In the genomic region with DNA sequence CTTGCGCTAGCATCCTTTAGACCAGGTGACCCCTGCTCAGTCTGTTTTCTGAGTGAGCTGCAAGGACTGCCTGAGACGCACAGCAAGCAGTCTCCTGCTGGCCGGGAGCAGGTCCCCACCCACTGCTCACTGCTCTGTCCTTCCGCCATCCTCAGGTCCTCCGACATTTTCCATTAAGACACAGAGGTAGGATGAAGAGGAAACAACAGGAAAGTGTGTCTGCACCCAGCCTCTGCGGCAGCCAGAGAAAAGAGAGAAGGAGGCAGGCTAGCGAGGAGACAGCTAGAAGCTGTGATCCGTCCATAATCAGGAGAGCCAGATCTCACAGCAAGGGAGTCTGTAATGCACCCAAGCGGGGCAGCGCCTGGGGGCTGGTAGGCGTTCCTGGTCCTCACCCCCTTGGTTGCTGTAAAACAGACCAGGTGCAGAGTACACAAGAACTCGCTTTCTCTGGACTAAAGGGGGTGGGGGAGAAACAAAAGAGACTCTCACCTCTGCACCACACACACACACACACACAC, we compare ENCODE assay signal across 8 mouse cellular contexts. TPM values are rescaled to one million over a fixed set of nuclear protein-coding genes. Genes with fewer than 3 reads are reported as not detected.
DNase-seq lines count a peak whose midpoint lies in the region; ATAC-seq and TF ChIP-seq lines count a peak whose summit lies in the region.

No protein-coding gene starts in this region.

- no peak for TF ChIP-seq POLR2A in lung, adult 2 months (IDR thresholded peaks at IDR 0.05; ENCODE audit: borderline replicate concordance, extremely low read depth, low read depth, low read length)

- 2% methylated on average over 12 of the region's 12 CpGs for WGBS in lung, embryonic 14.5 days
- WGBS in limb, embryonic 10.5 days: 2% methylated on average over 12 of the region's 12 CpGs
- 2% methylated on average over 12 of the region's 12 CpGs for WGBS in lung, adult 2 months

- no peaks in the 10 kb centered on the region for H3K9me3 ChIP-seq in lung, embryonic 14.5 days (ENCODE audit: low read depth, low read length)
- H3K9me3 ChIP-seq in limb, embryonic 10.5 days (replicated peaks): no peaks in the 10 kb centered on the region

- no peak overlapping the region for H3K27ac ChIP-seq in lung, embryonic 14.5 days (ENCODE audit: low read depth)
- H3K27ac ChIP-seq in limb, embryonic 10.5 days: no peak overlapping the region

- ATAC-seq in lung, embryonic 14.5 days (ENCODE audit: insufficient read depth): peak; percentile 25; the same call in 1 of the 2 replicates
- ATAC-seq in CD4-positive, CD25-positive, alpha-beta regulatory T cell, adult 4 months: no peak

- H3K4me1 ChIP-seq in lung, embryonic 14.5 days (ENCODE audit: insufficient read depth): no peaks in the 10 kb centered on the region
- H3K4me1 ChIP-seq in limb, embryonic 10.5 days: peaks cover 16% of the 10 kb centered on the region
- no peaks in the 10 kb centered on the region for H3K4me1 ChIP-seq in lung, adult 2 months (ENCODE audit: control insufficient read depth, insufficient read depth, low read length)

- peak overlapping the region; percentile 23; the same call in 1 of the 2 replicates for H3K9ac ChIP-seq in lung, embryonic 14.5 days

- peak; percentile 3 for DNase-seq in lung, embryonic 14.5 days
- DNase-seq in lung, postnatal 14 days: no peak
- DNase-seq in embryo, embryonic 11 days: peak; percentile 35
- DNase-seq in heart, postnatal 4 days: peak; percentile 4
- DNase-seq in limb, embryonic 10.5 days (ENCODE audit: low spot score): no peak
- DNase-seq in retina, postnatal 1 day: peak; percentile 54
- DNase-seq in lung, adult 2 months: no peak

- no peaks in the 10 kb centered on the region for H3K36me3 ChIP-seq in lung, embryonic 14.5 days (ENCODE audit: insufficient read depth)
- H3K36me3 ChIP-seq in limb, embryonic 10.5 days: no peaks in the 10 kb centered on the region

- no peak for TF ChIP-seq CTCF in lung, embryonic 14.5 days (IDR thresholded peaks at IDR 0.05; ENCODE audit: low read depth)
- no peak for TF ChIP-seq CTCF in lung, adult 2 months (IDR thresholded peaks at IDR 0.05; ENCODE audit: insufficient read depth, low read length)

- peak overlapping the region; percentile 57 for H3K4me3 ChIP-seq in lung, embryonic 14.5 days (ENCODE audit: low read depth, low read length)
- peak overlapping the region; percentile 71 for H3K4me3 ChIP-seq in limb, embryonic 10.5 days
- no peak overlapping the region for H3K4me3 ChIP-seq in lung, adult 2 months (replicated peaks; ENCODE audit: extremely low read depth, low read depth, low read length)

- peak overlapping the region; percentile 99 for H3K4me2 ChIP-seq in lung, embryonic 14.5 days

- H3K27me3 ChIP-seq in lung, embryonic 14.5 days (ENCODE audit: insufficient read depth, low read length): peaks cover 14% of the 10 kb centered on the region
- H3K27me3 ChIP-seq in limb, embryonic 10.5 days (ENCODE audit: low read depth, poor library complexity, severe bottlenecking): peaks cover 39% of the 10 kb centered on the region

RNA-seq across cellular contexts. Expression of gene Rgs17, which starts 1.1 kb away (rescaled TPM):
- 0.53 and 0.73 TPM in 2 replicates for polyA plus RNA-seq in lung, embryonic 14.5 days (2014; fragmentation: Nextera tagmentation; extraction: Ambion mirVana)
- total RNA-seq in heart, postnatal 4 days (2021): under 1 TPM; 0.83 to 0.95 TPM
- polyA plus RNA-seq in limb, embryonic 10.5 days (2016; fragmentation: Nextera tagmentation; extraction: Ambion mirVana): 0.23 and 0.28 TPM in 2 replicates
- polyA plus RNA-seq in CD4-positive, CD25-positive, alpha-beta regulatory T cell, adult 4 months (2017; shearing (Covaris generic)): under 1 TPM in 1 of 2 experiments, not detected in 1; 0.19 TPM
- polyA plus RNA-seq in lung, adult 2 months (2012; rRNA removed): 0.06 and 0.09 TPM in 2 replicates

Comparison
In these comparisons a context has a peak if more than half of its experiments do, and no peak if none do; other contexts are left out.
1. DNase-seq: peak in lung, embryonic 14.5 days (single experiment), embryo, embryonic 11 days (single experiment), heart, postnatal 4 days (single experiment) and retina, postnatal 1 day (single experiment); none in lung, postnatal 14 days (single experiment), limb, embryonic 10.5 days (single experiment) and lung, adult 2 months (single experiment).